Mouse (Mus musculus): ENCODE measurements around the gene Tmem216. TPM values are rescaled to one million over a fixed set of nuclear protein-coding genes. Genes with fewer than 3 reads are reported as not detected.
"Not testable (repeated sequence)": the region's sequence is repeated elsewhere in the genome, so short reads cannot be mapped to it uniquely, and the experiment has no call there.

Gene Tmem216
- polyA plus RNA-seq, 1 experiment from 2014 or later: 49.1 TPM

DNA sequence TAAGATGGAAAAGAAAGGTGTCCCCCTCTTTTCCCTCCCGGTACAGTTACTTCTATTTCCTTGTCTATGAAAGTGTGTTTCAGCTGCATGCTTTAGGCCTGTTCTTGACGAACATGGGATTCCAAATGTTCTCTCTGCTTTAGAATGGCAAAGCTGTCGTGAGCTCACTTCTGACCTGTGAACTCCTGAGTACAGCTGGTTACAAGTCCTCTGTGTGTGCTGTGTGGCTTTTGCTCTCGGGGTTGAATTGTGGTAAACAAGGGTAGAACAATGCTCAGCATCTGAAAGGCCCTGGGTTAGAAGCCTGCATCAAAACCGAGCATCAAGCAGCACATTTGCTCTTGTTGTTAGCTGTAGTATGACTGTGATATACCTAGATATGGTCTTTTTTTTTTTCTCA, 6.3 kb upstream of the Tmem216 start:
- H3K4me1 ChIP-seq: no peaks in the 10 kb centered on the region
- WGBS: 75% methylated on average over 5 of the region's 5 CpGs
- H3K9me3 ChIP-seq (replicated peaks): no peaks in the 10 kb centered on the region
- no peak overlapping the region for H3K27ac ChIP-seq (replicated peaks)
- no peak overlapping the region for H3K9ac ChIP-seq (replicated peaks)
- no peaks in the 10 kb centered on the region for H3K36me3 ChIP-seq
- H3K27me3 ChIP-seq (replicated peaks): no peaks in the 10 kb centered on the region
- no peak overlapping the region for H3K4me2 ChIP-seq
- H3K4me3 ChIP-seq (replicated peaks): no peak overlapping the region
- no peak for ATAC-seq (ENCODE audit: low FRiP score)

- no peak overlapping the region for H3K4me2 ChIP-seq
- H3K9ac ChIP-seq (replicated peaks): no peak overlapping the region
- H3K36me3 ChIP-seq: no peaks in the 10 kb centered on the region
- peaks cover 3% of the 10 kb centered on the region; the same call in 1 of the 2 replicates for H3K4me1 ChIP-seq
- H3K27me3 ChIP-seq (replicated peaks): no peaks in the 10 kb centered on the region
- no peak for ATAC-seq (ENCODE audit: low FRiP score)
- no peak overlapping the region for H3K4me3 ChIP-seq (replicated peaks)
- no peaks in the 10 kb centered on the region for H3K9me3 ChIP-seq (replicated peaks)
- no peak overlapping the region for H3K27ac ChIP-seq (replicated peaks)
- 71% methylated on average over 6 of the region's 6 CpGs for WGBS
Observed at GRCm38 (mm10) chr19:10561558-10562314, 5.7 kb upstream of the Tmem216 start.

- H3K9ac ChIP-seq (replicated peaks): no peak overlapping the region
- 40% methylated on average over 5 of the region's 5 CpGs for WGBS
- peaks cover 12% of the 10 kb centered on the region for H3K4me1 ChIP-seq
- no peaks in the 10 kb centered on the region for H3K27me3 ChIP-seq (replicated peaks)
- no peak for ATAC-seq (ENCODE audit: low FRiP score)
- H3K27ac ChIP-seq (replicated peaks): no peak overlapping the region
- no peak overlapping the region for H3K4me2 ChIP-seq
- H3K36me3 ChIP-seq: no peaks in the 10 kb centered on the region
- no peaks in the 10 kb centered on the region for H3K9me3 ChIP-seq (replicated peaks)
- H3K4me3 ChIP-seq (replicated peaks): no peak overlapping the region
Observed at GRCm38 (mm10) chr19:10560108-10560507, 4.1 kb upstream of the Tmem216 start.

- not testable (repeated sequence) for H3K27ac ChIP-seq (replicated peaks); H3K9me3 ChIP-seq (replicated peaks); H3K4me2 ChIP-seq; H3K36me3 ChIP-seq; ATAC-seq (ENCODE audit: low FRiP score); H3K4me3 ChIP-seq (replicated peaks); H3K27me3 ChIP-seq (replicated peaks); H3K9ac ChIP-seq (replicated peaks)
- H3K4me1 ChIP-seq: peaks cover 22% of the 10 kb centered on the region
- 79% methylated on average over 4 of the region's 4 CpGs for WGBS
Observed at GRCm38 (mm10) chr19:10557837-10558375, 1.9 kb upstream of the Tmem216 start.

DNA sequence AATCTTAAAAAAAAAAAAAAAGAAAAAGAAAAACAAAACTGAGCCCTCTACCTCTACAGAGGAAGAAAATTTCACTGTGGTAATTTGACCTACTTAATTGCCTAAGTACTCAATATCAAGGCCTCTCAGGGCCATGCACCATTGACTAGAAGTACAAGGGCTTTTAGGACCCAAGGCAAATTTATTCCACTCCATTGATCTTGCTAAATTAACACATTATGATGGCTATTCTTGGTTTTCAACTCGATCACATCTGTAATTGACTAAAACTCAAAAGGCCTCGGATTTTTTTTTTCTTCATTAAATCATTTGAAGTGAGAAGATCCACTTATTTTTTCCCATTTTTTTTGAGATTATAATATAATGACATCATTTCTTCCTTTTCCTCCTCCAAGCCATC, 1.4 kb upstream of the Tmem216 start:
- H3K9me3 ChIP-seq (replicated peaks): no peaks in the 10 kb centered on the region
- 65% methylated on average over 2 of the region's 2 CpGs for WGBS
- H3K9ac ChIP-seq (replicated peaks): no peak overlapping the region
- H3K27ac ChIP-seq (replicated peaks): no peak overlapping the region
- H3K27me3 ChIP-seq (replicated peaks): no peaks in the 10 kb centered on the region
- no peak overlapping the region for H3K4me2 ChIP-seq
- ATAC-seq (ENCODE audit: low FRiP score): no peak
- peaks cover 22% of the 10 kb centered on the region for H3K4me1 ChIP-seq
- H3K36me3 ChIP-seq: peaks cover 7% of the 10 kb centered on the region; the same call in 1 of the 2 replicates
- H3K4me3 ChIP-seq (replicated peaks): no peak overlapping the region

DNA sequence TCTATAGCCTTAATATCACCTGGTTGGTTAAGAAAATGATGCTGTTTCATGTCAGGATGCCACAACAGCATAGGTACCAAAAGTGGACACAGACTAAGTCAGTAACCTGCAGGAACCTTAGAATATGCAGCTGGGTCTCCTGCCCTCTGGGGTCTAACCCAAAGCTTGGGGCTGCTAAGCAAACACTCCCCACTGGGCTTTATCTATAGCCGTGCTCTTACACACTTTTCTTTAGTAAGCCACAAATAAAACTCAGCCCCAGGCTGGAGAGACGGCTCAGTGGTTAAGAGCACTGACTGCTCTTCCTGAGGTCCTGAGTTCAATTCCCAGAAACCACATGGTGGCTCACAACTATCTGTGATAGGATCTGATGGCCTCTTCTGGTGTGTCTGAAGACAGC, 963 bp upstream of the Tmem216 start:
- no peak overlapping the region for H3K4me2 ChIP-seq

DNA sequence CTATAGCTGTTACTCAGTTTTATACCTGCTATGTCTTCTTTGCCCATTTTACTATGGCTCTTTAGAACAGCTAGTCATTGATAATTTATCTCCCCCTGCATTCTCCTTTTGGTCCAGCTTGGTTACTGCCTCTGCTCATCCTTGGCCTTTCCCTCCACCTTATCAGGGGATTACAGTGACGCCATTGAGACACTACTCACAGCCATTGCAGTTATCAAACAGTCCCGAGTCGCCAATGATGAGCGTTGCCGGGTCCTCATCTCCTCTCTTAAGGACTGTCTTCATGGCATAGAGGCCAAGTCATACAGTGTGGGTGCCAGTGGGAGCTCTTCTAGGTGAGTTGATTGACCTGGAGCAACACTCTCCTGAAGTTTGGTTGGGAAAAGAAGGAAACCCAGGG, 16.6 kb downstream of the Tmem216 start:
- H3K9me3 ChIP-seq (replicated peaks): no peaks in the 10 kb centered on the region
- H3K36me3 ChIP-seq: peaks cover 81% of the 10 kb centered on the region
- H3K27ac ChIP-seq (replicated peaks): no peak overlapping the region
- no peaks in the 10 kb centered on the region for H3K4me1 ChIP-seq
- 95% methylated on average over 5 of the region's 5 CpGs for whole genome bisulfite sequencing
- H3K4me2 ChIP-seq: no peak overlapping the region
- H3K9ac ChIP-seq (replicated peaks): no peak overlapping the region
- no peak for ATAC-seq (ENCODE audit: low FRiP score)
- no peak overlapping the region for H3K4me3 ChIP-seq (replicated peaks)
- no peaks in the 10 kb centered on the region for H3K27me3 ChIP-seq (replicated peaks)

More for the DNA sequence above, 963 bp upstream of the Tmem216 start:
- 75% methylated on average over 2 of the region's 2 CpGs for WGBS
- Histone ChIP-seq H3K9me3 (replicated peaks) (no peaks in the 10 kb centered on the region), H3K27me3 (replicated peaks) (no peaks in the 10 kb centered on the region), H3K4me1 (peaks cover 22% of the 10 kb centered on the region), H3K9ac (replicated peaks) (no peak overlapping the region), H3K27ac (replicated peaks) (no peak overlapping the region), H3K36me3 (peaks cover 11% of the 10 kb centered on the region), H3K4me3 (replicated peaks) (no peak overlapping the region)
- no peak for ATAC-seq (ENCODE audit: low FRiP score)

GRCm38 (mm10) chr19:10530082-10530481, 26.0 kb downstream of the Tmem216 start:
- Histone ChIP-seq H3K9ac (replicated peaks) (no peak overlapping the region), H3K27ac (replicated peaks) (no peak overlapping the region), H3K4me3 (replicated peaks) (no peak overlapping the region), H3K4me1 (peaks cover 26% of the 10 kb centered on the region), H3K27me3 (replicated peaks) (no peaks in the 10 kb centered on the region), H3K4me2 (no peak overlapping the region), H3K9me3 (replicated peaks) (no peaks in the 10 kb centered on the region), H3K36me3 (peaks cover 44% of the 10 kb centered on the region)
- WGBS: 95% methylated on average over 1 of the region's 1 CpGs
- ATAC-seq (ENCODE audit: low FRiP score): no peak

- WGBS: under 1% methylated on average over 11 of the region's 11 CpGs
- peak within 1 kb of the TSS; percentile 97 for H3K27ac ChIP-seq (replicated peaks)
- ATAC-seq (ENCODE audit: low FRiP score): peak; percentile 25; the same call in 1 of the 2 replicates
- H3K27me3 ChIP-seq (replicated peaks): no peaks in the 10 kb centered on the region
- peaks cover 38% of the 10 kb centered on the region for H3K4me1 ChIP-seq
- no peaks in the 10 kb centered on the region for H3K9me3 ChIP-seq (replicated peaks)
- peak within 1 kb of the TSS; percentile 66 for H3K4me2 ChIP-seq
- H3K36me3 ChIP-seq: peaks cover 15% of the 10 kb centered on the region
- peak within 1 kb of the TSS; percentile 93 for H3K4me3 ChIP-seq (replicated peaks)
- H3K9ac ChIP-seq (replicated peaks): peak within 1 kb of the TSS; percentile 97
Observed at GRCm38 (mm10) chr19:10525910-10526309, 30.1 kb downstream of the Tmem216 start, which contains the start of gene Sdhaf2. Sdhaf2 (minus strand) TSS chr19:10526142.

GRCm38 (mm10) chr19:10525106-10525901, 30.7 kb downstream of the Tmem216 start, which contains the start of gene Cpsf7:
Cpsf7 (plus strand) TSS chr19:10525266.
- WGBS: under 1% methylated on average over 56 of the region's 93 CpGs
- Histone ChIP-seq H3K4me3 (replicated peaks) (peak within 1 kb of the TSS; percentile 93), H3K9me3 (replicated peaks) (no peaks in the 10 kb centered on the region), H3K4me1 (peaks cover 34% of the 10 kb centered on the region), H3K27ac (replicated peaks) (peak within 1 kb of the TSS; percentile 97), H3K36me3 (peaks cover 9% of the 10 kb centered on the region), H3K27me3 (replicated peaks) (no peaks in the 10 kb centered on the region), H3K4me2 (peak within 1 kb of the TSS; percentile 66), H3K9ac (replicated peaks) (peak within 1 kb of the TSS; percentile 97)
- peak; percentile 94 for ATAC-seq (ENCODE audit: low FRiP score)

- WGBS: 2% methylated on average over 19 of the region's 19 CpGs
- ATAC-seq (ENCODE audit: low FRiP score): no peak; the same call in 1 of the 2 replicates
- Histone ChIP-seq H3K9ac (replicated peaks) (peak overlapping the region; percentile 65), H3K4me1 (peaks cover 33% of the 10 kb centered on the region), H3K27me3 (replicated peaks) (no peaks in the 10 kb centered on the region), H3K27ac (replicated peaks) (peak overlapping the region; percentile 97), H3K9me3 (replicated peaks) (no peaks in the 10 kb centered on the region), H3K36me3 (peaks cover 5% of the 10 kb centered on the region), H3K4me3 (replicated peaks) (peak overlapping the region; percentile 93), H3K4me2 (peak overlapping the region; percentile 66)
Observed at GRCm38 (mm10) chr19:10524784-10525105, 31.3 kb downstream of the Tmem216 start.
